Mouse (Mus musculus) embryo, embryonic 10 days (tissue): ENCODE results near the gene Cd7.
"Not testable (repeated sequence)": the region's sequence is repeated elsewhere in the genome, so short reads cannot be mapped to it uniquely, and the experiment has no call there.

ENCODE experiments used
- DNase-seq: peaks from one replicate; pipeline ENCODE4 v3.0.0-alpha.2; 2015; ENCODE audit warnings: low spot score

Cd7 gene

GRCm38 (mm10) chr11:121039302-121039701, at the start of gene Cd7:
TSS of gene Cd7 (minus strand) at chr11:121039418.
- no peak for DNase-seq

DNA sequence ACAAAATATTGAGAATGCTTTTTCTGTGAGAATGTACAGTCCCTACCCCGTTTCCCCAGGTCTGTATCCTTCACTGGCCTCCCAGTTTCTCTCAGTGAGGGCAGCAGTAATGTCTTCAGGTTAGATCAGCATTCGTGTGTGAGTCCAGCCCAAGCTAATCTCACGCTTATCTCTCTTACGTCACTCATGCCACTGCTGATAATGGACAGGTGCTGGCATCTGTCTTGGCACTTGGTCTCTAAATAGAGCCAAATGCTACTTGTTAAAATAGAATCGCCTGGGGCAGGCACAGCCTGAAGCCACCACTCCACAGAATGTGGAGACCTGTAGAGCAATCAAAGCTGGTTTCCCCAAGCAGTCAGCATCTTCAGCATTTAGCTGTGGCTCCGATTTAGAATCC, 49.8 kb upstream of the Cd7 start:
- DNase-seq, result no peak

DNA sequence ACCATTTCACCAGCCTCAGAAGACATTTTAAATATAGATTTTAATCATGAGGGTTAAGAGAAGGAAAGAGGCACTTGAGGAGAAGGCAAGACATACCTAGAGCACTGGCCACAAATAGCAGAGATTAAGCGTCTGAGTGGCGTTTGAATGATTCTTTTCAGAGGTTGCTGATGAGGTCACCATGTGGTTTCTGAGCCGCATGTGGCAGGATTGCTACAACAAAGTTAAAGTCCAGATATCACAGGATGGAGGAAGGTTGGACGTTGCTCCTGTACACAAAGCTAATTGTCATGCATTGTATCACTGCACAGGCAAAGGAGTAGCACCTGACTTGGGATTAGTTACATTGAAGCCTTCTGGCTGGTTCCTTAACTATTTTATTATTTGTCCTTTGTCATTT, 47.1 kb upstream of the Cd7 start:
- no peak for DNase-seq

- DNase-seq, result no peak
These were observed 46.0 kb upstream of the Cd7 start for GRCm38 (mm10) chr11:121085181-121085580.

GRCm38 (mm10) chr11:121082857-121083500, 43.8 kb upstream of the Cd7 start:
- no peak for DNase-seq

DNA sequence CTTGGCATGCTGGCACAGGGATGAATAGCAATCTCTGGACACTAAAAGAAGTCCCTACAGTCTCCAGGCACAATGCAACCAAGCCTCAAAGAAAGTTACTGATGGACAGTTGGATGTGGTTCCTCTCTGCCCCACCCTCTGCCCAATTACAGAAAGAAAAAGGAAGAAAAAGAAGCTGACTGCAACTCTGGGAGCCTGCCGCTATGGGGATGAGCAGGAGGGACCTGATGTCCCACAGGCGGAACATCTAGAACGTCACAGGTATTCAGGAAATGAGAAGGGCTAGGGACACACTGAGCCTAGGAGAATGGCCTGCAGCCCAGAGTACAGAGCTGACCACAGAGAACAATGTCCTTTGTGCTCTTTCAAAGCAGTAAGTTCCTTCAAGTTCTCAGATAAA, 43.0 kb upstream of the Cd7 start:
- DNase-seq, result no peak

- no peak for DNase-seq
These were observed 41.9 kb upstream of the Cd7 start, which contains the start of gene Sectm1a for GRCm38 (mm10) chr11:121081120-121081519. TSS of gene Sectm1a (minus strand) at chr11:121081220.

- no peak for DNase-seq
These were observed 41.1 kb upstream of the Cd7 start for GRCm38 (mm10) chr11:121080330-121080729.

- no peak for DNase-seq
These were observed 36.4 kb upstream of the Cd7 start for GRCm38 (mm10) chr11:121075655-121076054.

DNA sequence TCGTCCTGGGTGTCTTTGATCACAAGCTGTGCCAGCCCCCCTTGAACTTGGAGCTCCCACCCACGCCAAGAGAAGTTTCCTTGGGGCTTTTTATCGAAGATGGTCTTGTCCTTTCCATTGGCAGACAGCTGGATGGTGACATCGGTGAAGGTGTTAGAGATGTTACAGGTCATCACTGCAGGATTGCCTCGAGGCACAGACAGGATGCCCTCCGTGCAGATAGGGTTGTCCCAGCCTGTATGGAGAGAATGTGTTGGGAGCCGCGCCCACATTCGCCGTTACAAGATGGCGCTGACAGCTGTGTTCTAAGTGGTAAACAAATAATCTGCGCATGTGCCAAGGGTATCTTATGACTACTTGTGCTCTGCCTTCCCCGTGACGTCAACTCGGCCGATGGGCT, 30.4 kb upstream of the Cd7 start:
- not testable (repeated sequence) for DNase-seq

GRCm38 (mm10) chr11:121067895-121068294, 28.7 kb upstream of the Cd7 start:
- no peak for DNase-seq

GRCm38 (mm10) chr11:121064197-121064596, 25.0 kb upstream of the Cd7 start:
- DNase-seq, result no peak

DNA sequence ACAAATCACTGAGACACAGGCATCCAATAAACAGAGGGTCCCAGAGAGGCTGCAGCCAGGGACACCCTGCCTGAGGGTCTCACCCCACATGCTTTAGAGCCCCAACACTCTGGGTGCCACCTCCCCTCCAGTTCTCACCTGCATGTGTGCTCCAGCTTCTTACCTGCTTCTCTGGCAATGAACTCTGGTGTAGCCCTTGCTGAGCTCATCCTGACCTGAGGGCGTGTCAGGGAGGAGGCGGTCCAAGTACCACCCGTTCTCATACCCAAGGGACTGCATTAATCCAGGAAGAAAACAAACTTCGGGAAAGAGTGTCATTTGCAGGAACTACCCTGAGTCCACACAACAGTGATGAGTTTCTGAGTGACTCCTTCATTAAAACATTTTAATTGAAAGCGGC, 24.2 kb upstream of the Cd7 start, which contains the start of gene Sectm1b:
Gene Sectm1b, minus strand, starts transcription at position 191 of the 400 bp plus-strand sequence.
- DNase-seq, result no peak

DNA sequence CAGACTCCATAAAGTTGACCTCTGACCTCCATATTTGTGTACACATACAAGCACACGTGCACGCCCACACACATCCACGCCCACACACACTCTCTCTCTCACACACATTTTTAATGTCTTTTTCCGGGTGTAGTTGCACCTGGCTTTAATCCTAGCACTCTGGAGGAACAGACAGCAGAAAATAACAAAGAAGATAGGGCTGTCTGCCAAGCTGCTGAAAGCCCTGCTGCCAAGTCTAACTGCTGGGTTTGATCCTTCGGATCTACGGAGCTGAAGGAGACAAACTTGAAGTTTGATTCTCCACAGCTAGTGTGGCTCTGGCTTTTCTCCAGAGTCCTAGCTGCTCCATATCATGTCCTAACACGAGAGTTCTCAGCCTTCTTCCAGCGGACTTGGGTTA, 22.4 kb upstream of the Cd7 start:
- DNase-seq, result no peak

DNA sequence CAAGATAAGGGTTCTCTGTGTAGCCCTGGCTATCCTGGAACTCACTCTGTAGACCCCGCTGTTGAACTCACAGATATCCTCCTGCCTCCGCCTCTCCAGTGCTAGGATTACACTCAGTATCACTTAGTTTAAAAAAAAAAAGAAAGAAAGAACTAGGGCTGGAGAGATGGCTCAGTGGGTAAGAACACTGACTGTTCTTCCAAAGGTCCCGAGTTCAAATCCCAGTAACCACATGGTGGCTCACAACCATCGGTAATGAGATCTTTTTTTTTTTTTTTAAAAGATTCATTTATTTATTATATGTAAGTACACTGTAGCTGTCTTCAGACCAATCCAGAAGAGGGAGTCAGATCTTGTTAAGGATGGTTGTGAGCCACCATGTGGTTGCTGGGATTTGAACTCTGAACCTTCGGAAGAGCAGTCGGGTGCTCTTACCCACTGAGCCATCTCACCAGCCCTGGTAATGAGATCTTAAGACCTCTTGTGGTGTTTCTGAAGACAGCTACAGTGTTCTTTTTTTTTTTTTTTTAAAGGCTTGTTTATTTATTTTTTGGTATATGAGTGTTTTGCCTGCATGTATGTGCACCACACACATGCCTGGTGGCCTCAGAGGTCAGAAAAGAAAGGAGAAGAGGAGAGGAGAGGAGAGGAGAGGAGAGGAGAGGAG, 21.3 kb upstream of the Cd7 start:
- not testable (repeated sequence) for DNase-seq

GRCm38 (mm10) chr11:121059471-121059870, 20.3 kb upstream of the Cd7 start:
- DNase-seq, result no peak

DNA sequence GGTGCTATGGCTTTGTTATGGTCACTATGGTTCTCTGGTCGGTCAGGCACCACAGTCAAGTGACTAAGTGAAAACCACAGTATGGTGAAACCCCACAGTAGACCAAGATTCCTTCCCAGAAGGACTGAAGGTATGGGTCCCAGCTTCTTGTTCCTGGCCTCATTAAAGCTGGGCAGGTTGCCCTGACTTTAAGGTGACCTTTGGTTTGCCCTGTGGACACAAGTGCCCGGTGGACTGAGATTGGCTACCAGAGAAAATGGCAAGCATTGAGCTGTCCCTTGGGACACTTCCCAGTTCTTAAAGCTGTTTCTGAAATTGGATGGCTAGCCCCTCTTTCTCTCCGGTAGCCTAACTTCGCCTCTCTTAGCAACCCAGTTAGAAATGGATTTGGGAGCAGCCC, 19.7 kb upstream of the Cd7 start:
- no peak for DNase-seq

- DNase-seq, result no peak
These were observed 18.9 kb upstream of the Cd7 start for GRCm38 (mm10) chr11:121058122-121058521.

DNA sequence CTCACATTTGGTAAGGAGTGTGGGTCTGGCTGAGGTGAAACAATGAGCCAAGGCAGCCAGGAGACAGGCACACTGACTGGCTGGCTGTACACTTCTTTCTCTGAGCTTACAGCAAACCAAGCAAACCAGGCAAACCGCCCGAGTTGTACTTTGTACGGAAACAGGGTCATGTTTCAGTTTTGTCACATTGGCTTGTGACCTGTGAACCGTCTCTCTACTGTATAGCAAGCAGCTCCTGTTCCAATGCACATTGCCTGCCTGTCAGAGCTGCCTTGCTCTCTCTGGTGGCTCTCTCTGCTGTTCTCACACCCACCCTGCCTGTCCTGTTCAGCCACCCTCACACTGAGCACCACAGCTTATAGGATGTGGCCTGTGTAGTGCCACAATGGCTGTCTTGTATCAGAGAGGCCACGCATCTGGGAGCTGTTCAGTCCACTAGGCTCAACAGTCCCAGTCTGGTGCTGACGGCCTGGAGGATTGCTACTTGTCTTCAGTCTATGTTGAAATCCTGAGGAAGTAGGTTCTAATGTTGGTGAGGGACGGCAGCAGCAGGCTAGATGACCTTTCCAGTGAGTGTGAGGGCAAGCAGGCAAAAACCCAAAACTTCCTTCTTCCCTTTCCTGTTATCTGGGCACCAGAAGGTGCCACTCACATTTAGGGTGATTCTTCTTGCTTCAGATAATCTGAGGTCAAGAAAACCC, 17.5 kb upstream of the Cd7 start:
- DNase-seq, result no peak

- peak; percentile 94 for DNase-seq
These were observed 14.3 kb upstream of the Cd7 start for GRCm38 (mm10) chr11:121053536-121053935.

DNA sequence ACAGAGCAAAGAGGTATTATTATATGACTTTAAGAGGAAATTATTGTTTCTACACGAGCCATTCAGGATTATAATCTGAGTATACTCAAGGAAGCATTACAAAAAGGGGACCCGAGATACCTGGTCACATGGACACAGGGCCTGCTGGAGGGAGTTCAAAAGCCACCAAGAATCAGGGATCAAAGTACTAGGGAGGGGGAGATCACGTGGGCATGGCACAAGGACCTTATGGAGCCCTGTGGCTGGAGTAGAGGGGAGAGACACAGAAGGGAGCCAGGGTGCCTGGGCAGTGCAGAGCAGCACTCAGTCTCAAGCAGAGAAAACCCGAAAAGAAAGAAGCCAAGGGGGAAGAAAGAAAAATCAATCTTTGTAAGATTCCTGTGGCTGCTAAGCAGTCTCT, 13.2 kb upstream of the Cd7 start:
- no peak for DNase-seq

DNA sequence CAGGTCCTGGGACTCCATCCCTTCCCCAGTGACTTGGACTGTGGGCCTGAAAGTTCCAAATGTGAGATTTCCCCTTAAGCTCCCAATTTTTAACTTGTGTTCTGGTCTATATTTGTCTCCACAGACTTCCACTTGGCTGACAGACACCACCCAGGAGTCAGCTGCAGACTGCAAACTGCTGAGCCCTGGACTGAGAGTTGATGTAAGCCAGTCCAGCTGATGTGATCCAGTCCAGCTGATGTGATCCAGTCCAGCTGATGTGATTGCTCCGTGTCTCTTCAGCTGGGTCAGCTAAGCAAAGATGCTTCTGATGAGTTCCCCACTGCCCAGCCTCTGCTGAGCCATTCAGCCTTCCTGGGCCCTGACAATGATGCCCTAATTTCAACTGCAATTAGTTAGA, 12.6 kb upstream of the Cd7 start:
- DNase-seq, result no peak

- no peak for DNase-seq
These were observed 10.6 kb upstream of the Cd7 start for GRCm38 (mm10) chr11:121049840-121050239.
